Mouse (Mus musculus) mature B cell (primary cell): ENCODE data around the gene Ndufa12.

ENCODE experiments used
- in situ Hi-C: fragments of 300-500 bp; cut with MboI; formaldehyde crosslinking; loops from 2 replicates; pipeline ENCODE4 v1.14.3; 2019

Ndufa12 gene

DNA sequence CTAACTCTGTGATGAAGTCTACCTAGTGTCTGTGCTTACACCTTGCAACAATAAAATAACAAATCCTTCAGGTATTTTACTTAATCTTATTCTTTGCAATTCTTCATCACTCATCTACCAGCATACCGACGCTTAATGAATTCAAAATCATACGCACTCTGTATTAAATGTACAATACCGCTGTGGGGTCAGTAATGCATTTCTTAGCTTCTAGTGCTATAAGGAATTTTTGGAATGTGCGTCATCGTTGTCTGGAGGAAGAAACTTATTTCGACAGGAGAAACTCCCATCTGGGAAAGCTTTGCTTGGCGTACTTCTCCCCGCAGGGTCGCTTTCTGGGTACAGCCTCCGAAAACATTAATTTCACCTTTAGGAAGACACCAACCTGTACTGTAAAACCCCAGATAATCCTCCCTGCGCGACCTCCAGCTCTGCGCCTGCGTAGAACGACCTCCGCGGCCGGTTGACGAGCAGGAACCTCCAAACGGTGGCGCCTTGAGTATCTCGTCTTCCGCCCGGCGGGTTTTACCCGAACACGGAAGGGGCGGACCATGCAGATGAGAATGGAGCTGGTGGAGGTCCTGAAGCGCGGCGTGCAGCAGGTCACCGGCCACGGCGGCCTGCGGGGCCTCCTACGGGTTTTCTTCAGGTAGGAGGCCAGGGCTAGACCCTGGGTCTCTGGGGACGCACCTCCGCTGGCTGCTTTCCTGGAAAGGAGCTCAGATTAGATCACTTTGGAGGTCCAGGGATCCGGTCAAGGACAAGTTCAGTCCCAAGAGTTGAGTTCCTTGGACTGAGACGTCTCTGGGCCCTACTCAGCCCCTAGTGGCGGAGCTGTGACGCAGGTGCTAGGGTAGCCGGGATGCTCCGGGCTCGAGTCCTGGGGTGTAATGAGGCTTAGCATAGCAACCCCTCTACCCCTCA, at the start of gene Ndufa12:
Ndufa12 (plus strand) TSS at position 239 of the 924 bp plus-strand sequence.
- in situ Hi-C loops = no loop called here

- in situ Hi-C loops = no loop called here
These were observed 47.0 kb upstream of the Ndufa12 start for GRCm38 (mm10) chr10:94151488-94151887.

DNA sequence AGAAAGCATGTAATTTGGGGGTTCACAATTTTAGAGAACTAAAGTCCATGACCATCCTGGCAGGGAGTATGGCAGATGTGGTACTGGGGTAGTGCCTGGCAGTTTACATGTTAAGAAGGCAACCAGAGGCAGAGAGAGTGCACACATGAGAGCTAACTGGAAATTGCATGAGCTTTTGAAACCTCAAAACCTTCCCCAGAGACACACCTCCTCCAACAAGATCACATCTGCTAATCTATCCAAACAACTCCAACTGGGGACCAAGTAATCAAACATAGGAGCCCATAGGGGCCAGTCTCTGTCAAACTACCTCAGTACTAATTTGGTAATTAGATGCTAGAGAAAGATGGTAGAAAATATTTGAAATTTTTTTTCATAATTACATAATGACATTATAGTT, 44.7 kb upstream of the Ndufa12 start:
- in situ Hi-C loops = no loop called here

DNA sequence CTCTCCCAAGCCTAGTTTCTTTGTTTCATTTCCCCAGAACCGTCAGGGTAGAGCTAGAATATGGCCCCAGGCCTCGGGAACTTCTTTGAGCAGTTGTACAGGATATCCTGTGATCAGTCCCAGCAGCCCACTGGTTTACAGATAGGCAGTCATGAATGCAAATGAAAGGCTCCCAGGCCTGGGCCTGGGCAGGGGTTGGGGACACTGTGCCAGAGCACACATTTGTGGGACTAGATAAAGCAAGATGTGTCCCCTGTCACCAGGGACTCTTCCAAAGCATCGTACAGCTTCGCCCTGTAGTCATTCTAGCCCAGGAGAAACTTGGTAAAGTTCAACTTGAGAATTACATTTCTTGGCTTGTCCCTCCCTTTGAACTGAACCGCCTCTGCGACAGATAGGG, 39.6 kb upstream of the Ndufa12 start:
- in situ Hi-C loops = no loop called here

- in situ Hi-C loops = no loop called here
These were observed 39.1 kb upstream of the Ndufa12 start for GRCm38 (mm10) chr10:94159406-94159805.

GRCm38 (mm10) chr10:94161051-94161765, 37.3 kb upstream of the Ndufa12 start:
- in situ Hi-C loops = no loop called here

- in situ Hi-C loops = no loop called here
These were observed 36.5 kb upstream of the Ndufa12 start for GRCm38 (mm10) chr10:94162031-94162430.

DNA sequence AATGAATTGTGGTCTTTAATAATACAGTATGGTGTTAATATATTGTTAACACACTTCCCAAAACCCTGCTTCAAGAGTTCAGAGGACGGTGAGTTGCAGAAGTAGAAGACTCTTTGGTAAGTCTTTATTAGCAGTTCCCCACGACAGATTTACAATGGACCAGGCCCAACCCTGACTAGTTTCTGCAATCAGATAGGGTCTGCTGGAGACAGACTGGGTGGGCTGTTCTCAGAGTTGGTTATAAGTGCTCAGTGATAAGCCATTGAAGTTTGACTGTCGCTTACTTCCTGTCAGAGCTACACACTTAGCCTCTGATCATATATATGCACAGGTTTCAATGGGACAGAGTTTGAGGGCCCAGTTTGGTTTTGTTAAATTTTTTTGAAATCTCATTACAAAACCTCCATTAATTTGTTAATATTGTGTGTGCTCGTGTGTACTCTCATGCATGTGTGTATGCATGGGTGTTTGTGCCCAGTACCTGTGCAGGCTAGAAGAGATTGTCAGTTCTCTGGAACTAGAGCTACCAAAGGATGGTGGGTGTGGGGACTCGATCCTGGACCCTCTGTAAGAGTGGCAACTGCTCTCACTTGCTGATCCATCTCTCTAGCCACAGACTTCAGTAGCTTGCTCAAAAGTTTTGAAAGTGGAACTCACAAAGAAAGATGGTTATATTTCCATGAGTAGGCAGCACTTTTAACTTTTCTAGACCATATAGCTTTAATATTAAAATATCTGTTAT, 34.2 kb upstream of the Ndufa12 start:
- in situ Hi-C loops = no loop called here

DNA sequence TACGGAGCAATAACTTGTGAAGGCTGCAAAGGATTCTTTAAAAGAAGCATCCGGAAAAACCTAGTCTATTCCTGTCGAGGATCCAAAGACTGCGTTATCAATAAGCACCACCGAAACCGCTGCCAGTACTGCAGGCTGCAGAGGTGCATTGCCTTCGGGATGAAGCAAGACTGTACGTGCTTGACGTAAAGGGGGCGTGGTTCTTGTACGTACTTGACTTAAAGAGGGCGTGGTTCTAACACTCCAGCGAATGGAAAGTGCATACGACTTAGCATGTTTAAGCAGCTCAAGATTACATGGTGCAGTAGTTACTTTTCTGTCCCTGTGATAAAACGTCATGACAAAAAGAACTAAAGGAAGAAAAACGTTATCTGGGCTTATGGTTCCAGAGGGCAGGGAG, 33.1 kb upstream of the Ndufa12 start:
- in situ Hi-C loops = no loop called here

DNA sequence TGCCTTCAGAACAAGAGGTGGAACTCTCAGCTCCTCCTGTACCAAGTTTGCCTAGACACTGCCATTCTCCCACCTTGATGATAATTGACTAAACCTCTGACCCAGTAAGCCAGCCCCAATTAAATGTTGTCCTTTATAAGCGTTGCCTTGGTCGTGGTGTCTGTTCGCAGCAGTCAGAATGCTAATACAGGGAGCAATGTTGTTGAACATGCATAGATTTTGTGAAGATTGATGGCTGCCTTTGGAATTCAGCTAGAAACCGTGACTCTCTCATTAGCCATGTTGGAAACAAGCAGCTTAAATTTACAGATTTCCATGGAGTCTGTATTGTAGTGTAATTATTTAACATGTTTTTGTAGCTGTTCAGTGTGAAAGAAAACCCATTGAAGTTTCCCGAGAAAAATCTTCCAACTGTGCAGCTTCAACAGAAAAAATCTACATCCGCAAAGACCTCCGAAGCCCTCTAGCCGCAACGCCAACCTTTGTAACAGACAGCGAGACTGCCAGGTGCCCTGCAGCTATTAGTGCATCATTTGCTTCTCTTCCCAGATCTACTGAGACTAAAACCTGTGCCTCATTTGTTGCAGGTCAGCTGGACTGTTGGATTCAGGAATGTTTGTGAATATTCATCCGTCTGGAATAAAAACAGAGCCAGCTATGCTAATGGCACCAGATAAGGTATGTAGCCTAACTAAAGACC, 31.3 kb upstream of the Ndufa12 start:
- in situ Hi-C loops = no loop called here

DNA sequence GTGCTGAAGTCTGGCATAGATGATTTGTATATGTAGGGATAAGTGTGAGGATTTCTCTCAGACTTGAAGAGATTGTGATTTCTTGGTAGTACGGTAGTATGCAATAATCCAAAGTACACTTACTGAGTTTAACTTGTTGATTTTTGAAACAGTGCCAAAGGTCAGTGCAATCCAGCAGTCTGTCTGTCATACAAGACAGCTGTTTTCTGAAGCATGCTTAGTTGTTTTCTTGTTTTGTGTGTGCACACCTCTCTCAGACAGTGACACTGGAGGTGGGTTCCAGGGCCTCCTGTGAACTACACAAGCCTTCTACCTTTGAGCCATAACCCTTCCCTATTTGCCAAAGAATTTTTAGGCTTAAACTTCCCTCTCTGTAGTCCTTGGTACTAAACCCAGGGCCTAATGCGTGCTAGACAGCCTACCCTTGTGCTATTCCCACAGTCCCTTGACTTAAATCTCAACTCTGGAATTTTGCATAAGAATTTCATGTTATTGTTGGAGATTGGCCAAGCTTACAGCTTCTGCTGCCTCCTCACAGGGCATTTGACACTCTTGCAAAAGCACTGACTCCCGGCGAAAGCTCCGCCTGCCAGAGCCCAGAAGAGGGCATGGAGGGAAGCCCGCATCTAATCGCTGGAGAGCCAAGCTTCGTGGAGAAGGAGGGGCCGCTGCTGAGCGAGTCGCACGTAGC, 26.9 kb upstream of the Ndufa12 start:
- in situ Hi-C loops = no loop called here

GRCm38 (mm10) chr10:94172137-94172536, 26.4 kb upstream of the Ndufa12 start:
- in situ Hi-C loops = no loop called here

GRCm38 (mm10) chr10:94172706-94173105, 25.8 kb upstream of the Ndufa12 start:
- in situ Hi-C loops = no loop called here

DNA sequence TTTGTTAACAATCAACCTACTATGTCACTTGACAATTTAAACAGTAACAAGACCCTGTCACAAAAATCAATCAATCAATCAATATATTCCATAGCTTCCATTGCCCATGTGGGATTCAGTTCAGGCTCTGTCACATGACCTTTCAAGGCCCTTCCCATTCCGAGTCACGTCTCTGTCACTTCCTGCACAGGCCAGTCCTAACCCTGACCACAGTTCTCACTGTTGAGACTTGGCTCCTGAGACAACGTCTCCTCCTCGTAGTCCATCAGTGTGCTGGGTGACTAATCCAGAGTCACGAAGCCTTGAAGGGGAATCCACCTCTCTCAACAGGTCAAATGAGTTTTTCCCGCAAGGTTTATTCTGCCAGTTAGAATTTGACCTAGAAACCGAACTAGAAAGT, 23.9 kb upstream of the Ndufa12 start:
- in situ Hi-C loops = no loop called here

- in situ Hi-C loops = no loop called here
These were observed 15.3 kb upstream of the Ndufa12 start for GRCm38 (mm10) chr10:94183199-94183598.

- in situ Hi-C loops = no loop called here
These were observed 6.5 kb downstream of the Ndufa12 start for GRCm38 (mm10) chr10:94204973-94205372.

GRCm38 (mm10) chr10:94210718-94211618, 12.4 kb downstream of the Ndufa12 start:
- in situ Hi-C loops = no loop called here

DNA sequence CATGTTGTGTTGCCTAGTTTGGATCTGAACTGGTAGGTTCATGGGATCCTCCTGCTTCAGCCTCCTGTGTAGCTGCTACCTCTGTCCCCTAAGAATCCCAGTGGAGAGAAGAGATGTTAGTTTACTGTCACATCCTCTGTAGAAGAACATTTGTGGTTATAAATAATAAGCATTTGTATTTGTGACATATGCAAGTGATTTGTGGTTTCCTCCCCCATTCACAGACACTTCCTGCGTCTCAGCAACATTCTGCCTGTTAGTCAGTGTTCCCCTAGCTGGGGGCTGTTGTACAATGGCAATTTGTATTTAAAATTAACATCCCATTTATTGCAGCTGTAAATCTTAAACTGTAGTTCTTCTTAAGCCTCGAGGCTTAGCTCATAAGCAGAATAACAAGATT, 13.2 kb downstream of the Ndufa12 start:
- in situ Hi-C loops = no loop called here

GRCm38 (mm10) chr10:94225026-94225750, 26.7 kb downstream of the Ndufa12 start:
- in situ Hi-C loops = no loop called here
